Mouse (Mus musculus) olfactory bulb, adult 2 months (tissue): ENCODE results near the gene Cops2.

Experiments
- CTCF ChIP-seq: fragments of 200-500 bp; IDR thresholded peaks from 2 replicates; pipeline ENCODE4 v1.5.1; 2012; ENCODE audit warnings: low read depth, mild to moderate bottlenecking, low read length, moderate library complexity; ENCODE audit not compliant: insufficient read depth
- POLR2A ChIP-seq: fragments of 200-500 bp; IDR thresholded peaks from 2 replicates; pipeline ENCODE4 v1.6.1; 2012; ENCODE audit warnings: mild to moderate bottlenecking, low read depth, low read length, moderate library complexity; ENCODE audit not compliant: insufficient read depth

GRCm38 (mm10) chr2:125893096-125893495 lies 34.2 kb upstream of the Cops2 start:
- TF ChIP-seq CTCF (no peak), POLR2A (no peak)
